Mouse (Mus musculus) left cerebral cortex, adult 8-10 months (tissue): ENCODE results near the gene Dhx32. TPM values are rescaled to one million over a fixed set of nuclear protein-coding genes. Genes with fewer than 3 reads are reported as not detected.

Source experiments
- total RNA-seq, 4 experiments: library from RNA; stranded (reverse); gene quantifications; 2 replicates each; pipeline ENCODE4 v1.2.4; 2022

The Dhx32 gene
- total RNA-seq, 4 experiments from 2014 or later, result 42.4 to 47.2 (median 43.2) TPM

Other genes with a start within 250 kb of the Dhx32 start
- gene Tex36, start 180.6 kb downstream of the Dhx32 start, total RNA-seq, result not detected
- gene Edrf1, start 145.2 kb downstream of the Dhx32 start, total RNA-seq, result 10 to 100 TPM; 22.1 to 24.3 (median 22.8) TPM
- under 1 TPM in 1 of 4 experiments, not detected in 3; 0.13 TPM for gene Mmp21, start 102.7 kb downstream of the Dhx32 start, total RNA-seq
- 10 to 100 TPM; 63.4 to 69.4 (median 68.0) TPM for gene Bccip, start 73.4 kb downstream of the Dhx32 start, total RNA-seq
- 10 to 100 TPM; 15.3 to 22.4 (median 20.1) TPM for gene Uros, start 72.7 kb downstream of the Dhx32 start, total RNA-seq
- gene Fank1, start 5.9 kb downstream of the Dhx32 start, total RNA-seq, result 1 to 10 TPM; 3.3 to 4.5 (median 4.1) TPM